Mouse (Mus musculus) hindbrain, embryonic 16.5 days (tissue): ENCODE measurements at regions not wholly inside any gene's neighbourhood (a gene's known extent, or its start where the extent isn't known, plus 50 kb on each side); places are given as distances from the start of the nearest gene placed in this dataset.

ENCODE experiments used
- ATAC-seq: fragments of 200-750 bp; cut with Nextera tagmentation; 2 replicates; pipeline ENCODE4 v1.8.0; 2017; ENCODE audit warnings: moderate TSS enrichment, moderate library complexity
- H3K27ac ChIP-seq: fragments of 300-500 bp; sonication (generic); 2 replicates; pipeline ENCODE4 v1.5.1; 2014; ENCODE audit warnings: low read depth, mild to moderate bottlenecking, control low read depth, low read length, moderate library complexity
- H3K27me3 ChIP-seq: fragments of 300-500 bp; sonication (generic); replicated peaks from 2 replicates; pipeline ENCODE4 v1.6.1; 2014; ENCODE audit warnings: low read length; ENCODE audit not compliant: control insufficient read depth, insufficient read depth
- H3K36me3 ChIP-seq: fragments of 300-500 bp; sonication (generic); 2 replicates; pipeline ENCODE4 v1.6.1; 2014; ENCODE audit warnings: mild to moderate bottlenecking, low read length, moderate library complexity, mixed read lengths; ENCODE audit not compliant: control insufficient read depth, insufficient read depth
- H3K4me1 ChIP-seq: fragments of 300-500 bp; sonication (generic); 2 replicates; pipeline ENCODE4 v1.6.1; 2014; ENCODE audit warnings: low read depth, low read length; ENCODE audit not compliant: control insufficient read depth, insufficient read depth
- H3K4me2 ChIP-seq: fragments of 300-500 bp; sonication (generic); 2 replicates; pipeline ENCODE4 v1.6.1; 2014; ENCODE audit warnings: mild to moderate bottlenecking, low read length, control low read depth, moderate library complexity
- H3K4me3 ChIP-seq: fragments of 300-500 bp; sonication (generic); 2 replicates; pipeline ENCODE4 v1.5.1; 2014; ENCODE audit warnings: mild to moderate bottlenecking, low read length, control low read depth, moderate library complexity
- H3K9ac ChIP-seq: fragments of 300-500 bp; sonication (generic); 2 replicates; pipeline ENCODE4 v1.6.1; 2014; ENCODE audit warnings: low read depth, mild to moderate bottlenecking, control low read depth, low read length, moderate library complexity
- H3K9me3 ChIP-seq: fragments of 300-500 bp; sonication (generic); 2 replicates; pipeline ENCODE4 v1.6.1; 2014; ENCODE audit warnings: mild to moderate bottlenecking, low read length, moderate library complexity; ENCODE audit not compliant: control insufficient read depth
- WGBS: fragments of 180-500 bp; shearing (Covaris S2); extraction: QIAGEN DNeasy Blood & Tissue Kit; methylation state at CpG from one replicate; pipeline ENCODE4 v1.1.7; 2014; 5-methylcytosine and 5-hydroxymethylcytosine counted together

GRCm38 (mm10) chr13:97439216-97439979 lies 198.5 kb downstream of the Enc1 start:
- H3K4me1 ChIP-seq, result peaks cover 51% of the 10 kb centered on the region
- H3K4me3 ChIP-seq, result no peak overlapping the region
- 0 out of 2 replicates have a peak overlapping the region, but pooled peaks have one; percentile 31 for H3K27ac ChIP-seq
- no peaks in the 10 kb centered on the region for H3K9me3 ChIP-seq
- peak; percentile 44 for ATAC-seq
- WGBS, result 12% methylated on average over 16 of the region's 16 CpGs
- H3K27me3 ChIP-seq, result no peaks in the 10 kb centered on the region
- H3K9ac ChIP-seq, result peak overlapping the region; percentile 24
- H3K4me2 ChIP-seq, result peak overlapping the region; percentile 40
- H3K36me3 ChIP-seq, result no peaks in the 10 kb centered on the region

GRCm38 (mm10) chr13:97438692-97439091 lies 197.8 kb downstream of the Enc1 start:
- Histone ChIP-seq H3K9ac (peak overlapping the region; percentile 29; the same call in 1 of the 2 replicates), H3K4me1 (peaks cover 51% of the 10 kb centered on the region), H3K27me3 (no peaks in the 10 kb centered on the region), H3K4me3 (no peak overlapping the region), H3K36me3 (no peaks in the 10 kb centered on the region), H3K9me3 (no peaks in the 10 kb centered on the region), H3K4me2 (peak overlapping the region; percentile 40), H3K27ac (no peak overlapping the region)
- WGBS, result 28% methylated on average over 12 of the region's 12 CpGs
- no peak for ATAC-seq

- ATAC-seq, result no peak
- no peaks in the 10 kb centered on the region for H3K27me3 ChIP-seq
- no peaks in the 10 kb centered on the region for H3K36me3 ChIP-seq
- 94% methylated on average over 3 of the region's 3 CpGs for WGBS
- peak overlapping the region; percentile 29; the same call in 1 of the 2 replicates for H3K9ac ChIP-seq
- H3K9me3 ChIP-seq, result no peaks in the 10 kb centered on the region
- H3K4me3 ChIP-seq, result no peak overlapping the region
- peaks cover 51% of the 10 kb centered on the region for H3K4me1 ChIP-seq
- no peak overlapping the region; the same call in 1 of the 2 replicates for H3K4me2 ChIP-seq
- no peak overlapping the region for H3K27ac ChIP-seq
These were observed 197.4 kb downstream of the Enc1 start for GRCm38 (mm10) chr13:97438277-97438676.

GRCm38 (mm10) chr13:97436719-97437350 lies 195.9 kb downstream of the Enc1 start:
- Histone ChIP-seq H3K4me2 (peak overlapping the region; percentile 62), H3K36me3 (no peaks in the 10 kb centered on the region), H3K4me3 (no peak overlapping the region), H3K9me3 (no peaks in the 10 kb centered on the region), H3K27me3 (no peaks in the 10 kb centered on the region), H3K9ac (no peak overlapping the region), H3K4me1 (peaks cover 43% of the 10 kb centered on the region), H3K27ac (peak overlapping the region; percentile 67)
- ATAC-seq, result no peak
- WGBS, result 5% methylated on average over 5 of the region's 5 CpGs

- 2% methylated on average over 24 of the region's 24 CpGs for WGBS
- peak; percentile 65 for ATAC-seq
- peaks cover 43% of the 10 kb centered on the region for H3K4me1 ChIP-seq
These were observed 195.2 kb downstream of the Enc1 start for GRCm38 (mm10) chr13:97435865-97436718.

GRCm38 (mm10) chr13:97434961-97435864 lies 194.3 kb downstream of the Enc1 start:
- no peaks in the 10 kb centered on the region for H3K36me3 ChIP-seq
- no peaks in the 10 kb centered on the region for H3K9me3 ChIP-seq
- peaks cover 43% of the 10 kb centered on the region for H3K4me1 ChIP-seq
- WGBS, result 5% methylated on average over 20 of the region's 20 CpGs
- peak overlapping the region; percentile 36 for H3K4me3 ChIP-seq
- H3K27ac ChIP-seq, result peak overlapping the region; percentile 67
- H3K4me2 ChIP-seq, result peak overlapping the region; percentile 62
- H3K27me3 ChIP-seq, result no peaks in the 10 kb centered on the region
- peak overlapping the region; percentile 54 for H3K9ac ChIP-seq
- ATAC-seq, result peak; percentile 63

More at GRCm38 (mm10) chr13:97435865-97436718, 195.2 kb downstream of the Enc1 start:
- Histone ChIP-seq H3K36me3 (no peaks in the 10 kb centered on the region), H3K4me3 (peak overlapping the region; percentile 36), H3K27ac (peak overlapping the region; percentile 67), H3K9me3 (no peaks in the 10 kb centered on the region), H3K4me2 (peak overlapping the region; percentile 62), H3K27me3 (no peaks in the 10 kb centered on the region), H3K9ac (peak overlapping the region; percentile 54)

- Histone ChIP-seq H3K4me3 (no peak overlapping the region), H3K27ac (no peak overlapping the region), H3K9me3 (no peaks in the 10 kb centered on the region), H3K27me3 (no peaks in the 10 kb centered on the region), H3K4me1 (peaks cover 35% of the 10 kb centered on the region), H3K36me3 (no peaks in the 10 kb centered on the region), H3K9ac (no peak overlapping the region), H3K4me2 (no peak overlapping the region)
- WGBS, result 49% methylated on average over 7 of the region's 7 CpGs
- no peak for ATAC-seq
These were observed 193.3 kb downstream of the Enc1 start for GRCm38 (mm10) chr13:97434167-97434566.

GRCm38 (mm10) chr13:97432627-97433026 lies 191.7 kb downstream of the Enc1 start:
- Histone ChIP-seq H3K27ac (no peak overlapping the region), H3K4me3 (no peak overlapping the region), H3K36me3 (no peaks in the 10 kb centered on the region), H3K9me3 (no peaks in the 10 kb centered on the region), H3K9ac (no peak overlapping the region), H3K4me2 (no peak overlapping the region), H3K27me3 (no peaks in the 10 kb centered on the region), H3K4me1 (peaks cover 28% of the 10 kb centered on the region)
- 47% methylated on average over 4 of the region's 4 CpGs for WGBS
- no peak for ATAC-seq
